Mouse (Mus musculus): ENCODE data around the gene Oas2.

Oas2 gene

GRCm38 (mm10) chr5:120729319-120729718, 20.3 kb downstream of the Oas2 start:
- DNase-seq = no peak

GRCm38 (mm10) chr5:120725811-120726455, 23.7 kb downstream of the Oas2 start:
- DNase-seq = no peak

GRCm38 (mm10) chr5:120721005-120721404, 28.6 kb downstream of the Oas2 start:
- DNase-seq = no peak

GRCm38 (mm10) chr5:120718600-120719378, 30.9 kb downstream of the Oas2 start:
- DNase-seq = no peak

GRCm38 (mm10) chr5:120717136-120717535, 32.5 kb downstream of the Oas2 start:
- DNase-seq = no peak

- peak; percentile 88 to 89 for DNase-seq
Measured at GRCm38 (mm10) chr5:120714314-120714713, 35.3 kb downstream of the Oas2 start.

- DNase-seq = no peak
Measured at GRCm38 (mm10) chr5:120712721-120713120, 36.9 kb downstream of the Oas2 start.

GRCm38 (mm10) chr5:120711827-120712226, 37.8 kb downstream of the Oas2 start, which contains the start of gene Dtx1:
Dtx1 (minus strand) TSS chr5:120711927.
- DNase-seq = no peak

- DNase-seq = peak; percentile 75 to 79
Measured at GRCm38 (mm10) chr5:120711416-120711815, 38.2 kb downstream of the Oas2 start.

- peak in 1 of 2 experiments; percentile 50 for DNase-seq
Measured at GRCm38 (mm10) chr5:120710826-120711248, 38.8 kb downstream of the Oas2 start.

- peak; percentile 61 to 62 for DNase-seq
Measured at GRCm38 (mm10) chr5:120710161-120710825, 39.4 kb downstream of the Oas2 start.

GRCm38 (mm10) chr5:120706976-120707375, 42.7 kb downstream of the Oas2 start:
- DNase-seq = no peak

- DNase-seq = peak in 1 of 2 experiments; percentile 59
Measured at GRCm38 (mm10) chr5:120706541-120706940, 43.1 kb downstream of the Oas2 start.

GRCm38 (mm10) chr5:120704421-120704820, 45.2 kb downstream of the Oas2 start:
- no peak for DNase-seq

- DNase-seq = no peak
Measured at GRCm38 (mm10) chr5:120703660-120704059, 46.0 kb downstream of the Oas2 start.

- DNase-seq = peak; percentile 78 to 87
Measured at GRCm38 (mm10) chr5:120702969-120703368, 46.7 kb downstream of the Oas2 start.

GRCm38 (mm10) chr5:120702421-120702820, 47.2 kb downstream of the Oas2 start:
- DNase-seq = peak; percentile 64 to 71

GRCm38 (mm10) chr5:120700996-120701790, 48.5 kb downstream of the Oas2 start:
- no peak for DNase-seq

- peak; percentile 52 to 58 for DNase-seq
Measured at GRCm38 (mm10) chr5:120698801-120699391, 50.8 kb downstream of the Oas2 start.

GRCm38 (mm10) chr5:120698181-120698580, 51.5 kb downstream of the Oas2 start:
- no peak for DNase-seq

GRCm38 (mm10) chr5:120696865-120697264, 52.8 kb downstream of the Oas2 start:
- DNase-seq = no peak

GRCm38 (mm10) chr5:120696057-120696743, 53.5 kb downstream of the Oas2 start:
- DNase-seq = no peak
